8 mouse cellular contexts compared by ENCODE assay signal in the genomic region with DNA sequence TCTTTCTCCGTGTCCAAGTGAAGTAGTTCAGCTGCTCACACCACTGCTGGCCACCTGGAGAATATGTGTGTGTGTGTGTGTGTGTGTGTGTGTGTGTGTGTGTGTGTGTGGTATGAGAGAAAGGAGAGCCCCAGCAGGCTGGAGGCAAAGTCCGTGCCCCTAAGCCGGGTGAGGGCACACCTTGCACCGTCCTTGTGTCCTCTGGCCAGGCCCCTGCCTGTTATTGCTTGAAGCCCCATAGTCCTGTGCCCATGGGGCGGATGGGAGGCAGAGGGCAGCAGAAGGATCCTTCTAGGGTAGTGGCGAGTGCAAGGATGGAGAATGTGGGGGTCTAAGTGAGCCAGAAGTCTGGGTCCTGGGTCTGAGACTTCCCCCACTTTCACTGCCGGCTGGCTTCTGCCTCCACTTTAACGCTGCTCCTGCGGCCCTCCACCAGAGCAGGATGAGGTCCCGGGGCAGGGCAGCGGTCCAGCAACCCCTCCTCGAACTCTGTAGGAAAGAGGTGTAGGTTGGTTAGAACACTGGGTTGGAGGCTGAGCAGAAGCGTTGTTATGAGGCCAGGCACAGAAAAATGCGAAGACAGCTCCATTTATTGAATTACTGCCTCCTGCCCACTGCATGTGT. TPM values are rescaled to one million over a fixed set of nuclear protein-coding genes. Genes with fewer than 3 reads are reported as not detected.
DNase-seq lines count a peak whose midpoint lies in the region; ATAC-seq and TF ChIP-seq lines count a peak whose summit lies in the region.

No protein-coding gene starts in this region.

- peak overlapping the region; percentile 88 for H3K4me2 ChIP-seq in lung, embryonic 14.5 days
- peak overlapping the region; percentile 55 for H3K4me2 ChIP-seq in intestine, embryonic 16.5 days (ENCODE audit: low read depth, low read length)
- peak overlapping the region; percentile 81 for H3K4me2 ChIP-seq in lung, embryonic 15.5 days

- DNase-seq in lung, embryonic 14.5 days: no peak
- no peak for DNase-seq in lung, postnatal 36 days
- DNase-seq in forebrain, embryonic 10.5 days (ENCODE audit: extremely low spot score, low spot score): no peak
- DNase-seq in ovary, postnatal 14 days (ENCODE audit: low spot score): no peak
- no peak for DNase-seq in layer of hippocampus, postnatal 14 days (ENCODE audit: low spot score in 2 of 2)

- H3K27ac ChIP-seq in lung, embryonic 14.5 days (ENCODE audit: low read depth): peak overlapping the region; percentile 91
- H3K27ac ChIP-seq in forebrain, embryonic 10.5 days: peak overlapping the region; percentile 4; the same call in 1 of the 2 replicates
- H3K27ac ChIP-seq in intestine, embryonic 16.5 days (ENCODE audit: low read length): peak overlapping the region; percentile 83
- peak overlapping the region; percentile 92 for H3K27ac ChIP-seq in lung, embryonic 15.5 days

- no peak for TF ChIP-seq CTCF in lung, embryonic 14.5 days (IDR thresholded peaks at IDR 0.05; ENCODE audit: low read depth)

- H3K27me3 ChIP-seq in lung, embryonic 14.5 days (ENCODE audit: insufficient read depth, low read length): no peaks in the 10 kb centered on the region
- peaks cover 92% of the 10 kb centered on the region for H3K27me3 ChIP-seq in forebrain, embryonic 10.5 days (ENCODE audit: poor library complexity, severe bottlenecking)
- H3K27me3 ChIP-seq in intestine, embryonic 16.5 days (replicated peaks; ENCODE audit: control insufficient read depth, insufficient read depth, low read length): no peaks in the 10 kb centered on the region
- H3K27me3 ChIP-seq in lung, embryonic 15.5 days: no peaks in the 10 kb centered on the region

- 13% methylated on average over 14 of the region's 14 CpGs for WGBS in lung, embryonic 14.5 days
- 14% methylated on average over 14 of the region's 14 CpGs for WGBS in forebrain, embryonic 10.5 days
- 21% methylated on average over 14 of the region's 14 CpGs for WGBS in intestine, embryonic 16.5 days
- WGBS in lung, embryonic 15.5 days: 17% methylated on average over 13 of the region's 14 CpGs

- peak overlapping the region; percentile 27 for H3K4me3 ChIP-seq in lung, embryonic 14.5 days (ENCODE audit: low read depth, low read length)
- peak overlapping the region; percentile 38 for H3K4me3 ChIP-seq in forebrain, embryonic 10.5 days
- H3K4me3 ChIP-seq in intestine, embryonic 16.5 days (ENCODE audit: low read length): peak overlapping the region; percentile 36
- H3K4me3 ChIP-seq in lung, embryonic 15.5 days: peak overlapping the region; percentile 27

- no peaks in the 10 kb centered on the region for H3K9me3 ChIP-seq in lung, embryonic 14.5 days (ENCODE audit: low read depth, low read length)
- H3K9me3 ChIP-seq in forebrain, embryonic 10.5 days: no peaks in the 10 kb centered on the region
- no peaks in the 10 kb centered on the region for H3K9me3 ChIP-seq in intestine, embryonic 16.5 days (ENCODE audit: control insufficient read depth, low read length)
- no peaks in the 10 kb centered on the region for H3K9me3 ChIP-seq in lung, embryonic 15.5 days

- H3K36me3 ChIP-seq in lung, embryonic 14.5 days (ENCODE audit: insufficient read depth): peaks cover 54% of the 10 kb centered on the region
- H3K36me3 ChIP-seq in forebrain, embryonic 10.5 days (replicated peaks): peaks cover 28% of the 10 kb centered on the region
- H3K36me3 ChIP-seq in intestine, embryonic 16.5 days (ENCODE audit: control insufficient read depth, insufficient read depth, low read length): peaks cover 6% of the 10 kb centered on the region; the same call in 1 of the 2 replicates
- H3K36me3 ChIP-seq in lung, embryonic 15.5 days: peaks cover 52% of the 10 kb centered on the region

- peak overlapping the region; percentile 46 for H3K9ac ChIP-seq in lung, embryonic 14.5 days
- H3K9ac ChIP-seq in intestine, embryonic 16.5 days (ENCODE audit: low read depth, low read length): peak overlapping the region; percentile 59
- H3K9ac ChIP-seq in lung, embryonic 15.5 days: peak overlapping the region; percentile 30

- H3K4me1 ChIP-seq in lung, embryonic 14.5 days (ENCODE audit: insufficient read depth): peaks cover 31% of the 10 kb centered on the region
- peaks cover 70% of the 10 kb centered on the region for H3K4me1 ChIP-seq in forebrain, embryonic 10.5 days
- H3K4me1 ChIP-seq in intestine, embryonic 16.5 days (ENCODE audit: control insufficient read depth, insufficient read depth, low read length): peaks cover 65% of the 10 kb centered on the region
- peaks cover 62% of the 10 kb centered on the region for H3K4me1 ChIP-seq in lung, embryonic 15.5 days

- no peak for ATAC-seq in lung, embryonic 14.5 days (ENCODE audit: insufficient read depth)
- ATAC-seq in intestine, embryonic 16.5 days: peak; percentile 24
- ATAC-seq in lung, embryonic 15.5 days (ENCODE audit: borderline replicate concordance, extremely low read depth, low FRiP score, low TSS enrichment): no peak
- no peak for ATAC-seq in frontal cortex, adult (ENCODE audit: low TSS enrichment)

RNA-seq across cellular contexts. Expression of gene Nemp1, which starts 5.3 kb away (rescaled TPM):
- 11.2 and 13.2 TPM in 2 replicates for polyA plus RNA-seq in lung, embryonic 14.5 days (2014; fragmentation: Nextera tagmentation; extraction: Ambion mirVana)
- 9.9 and 10.0 TPM in 2 replicates for polyA plus RNA-seq in forebrain, embryonic 10.5 days (2016; fragmentation: Nextera tagmentation; extraction: Ambion mirVana)
- 4.8 and 5.9 TPM in 2 replicates for polyA plus RNA-seq in intestine, embryonic 16.5 days (2015; fragmentation: Nextera tagmentation; extraction: Ambion mirVana)
- polyA plus RNA-seq in lung, embryonic 15.5 days (2015; fragmentation: Nextera tagmentation; extraction: Ambion mirVana): 11.8 TPM in 2 replicates
- total RNA-seq in layer of hippocampus, postnatal 14 days (2021): 1 to 10 TPM; 3.5 to 5.7 TPM

RNA-seq across cellular contexts. Expression of gene Nab2, which starts 7.0 kb away (rescaled TPM):
- polyA plus RNA-seq in lung, embryonic 14.5 days (2014; fragmentation: Nextera tagmentation; extraction: Ambion mirVana): 11.6 and 13.5 TPM in 2 replicates
- 5.6 and 6.2 TPM in 2 replicates for polyA plus RNA-seq in forebrain, embryonic 10.5 days (2016; fragmentation: Nextera tagmentation; extraction: Ambion mirVana)
- polyA plus RNA-seq in intestine, embryonic 16.5 days (2015; fragmentation: Nextera tagmentation; extraction: Ambion mirVana): 7.5 and 8.4 TPM in 2 replicates
- polyA plus RNA-seq in lung, embryonic 15.5 days (2015; fragmentation: Nextera tagmentation; extraction: Ambion mirVana): 14.2 and 15.4 TPM in 2 replicates
- total RNA-seq in layer of hippocampus, postnatal 14 days (2021): 10 to 100 TPM; 33.3 to 36.9 TPM

RNA-seq across cellular contexts. Expression of gene Stat6, which starts 18.6 kb away (rescaled TPM):
- polyA plus RNA-seq in lung, embryonic 14.5 days (2014; fragmentation: Nextera tagmentation; extraction: Ambion mirVana): 27.8 and 28.1 TPM in 2 replicates
- polyA plus RNA-seq in forebrain, embryonic 10.5 days (2016; fragmentation: Nextera tagmentation; extraction: Ambion mirVana): 7.3 and 7.7 TPM in 2 replicates
- polyA plus RNA-seq in intestine, embryonic 16.5 days (2015; fragmentation: Nextera tagmentation; extraction: Ambion mirVana): 46.8 and 49.3 TPM in 2 replicates
- 33.1 and 37.6 TPM in 2 replicates for polyA plus RNA-seq in lung, embryonic 15.5 days (2015; fragmentation: Nextera tagmentation; extraction: Ambion mirVana)
- 1 to 10 TPM; 6.1 to 6.2 TPM for total RNA-seq in layer of hippocampus, postnatal 14 days (2021)

RNA-seq across cellular contexts. Expression of gene Lrp1, which starts 40.5 kb away (rescaled TPM):
- polyA plus RNA-seq in lung, embryonic 14.5 days (2014; fragmentation: Nextera tagmentation; extraction: Ambion mirVana): 68.7 and 73.0 TPM in 2 replicates
- 66.5 and 67.4 TPM in 2 replicates for polyA plus RNA-seq in forebrain, embryonic 10.5 days (2016; fragmentation: Nextera tagmentation; extraction: Ambion mirVana)
- polyA plus RNA-seq in intestine, embryonic 16.5 days (2015; fragmentation: Nextera tagmentation; extraction: Ambion mirVana): 64.6 and 67.0 TPM in 2 replicates
- polyA plus RNA-seq in lung, embryonic 15.5 days (2015; fragmentation: Nextera tagmentation; extraction: Ambion mirVana): 72.6 and 73.6 TPM in 2 replicates
- 100 to 1,000 TPM; 287 to 301 TPM for total RNA-seq in layer of hippocampus, postnatal 14 days (2021)

RNA-seq across cellular contexts. Expression of gene Myo1a, which starts 43.6 kb away (rescaled TPM):
- 0.23 and 0.28 TPM in 2 replicates for polyA plus RNA-seq in lung, embryonic 14.5 days (2014; fragmentation: Nextera tagmentation; extraction: Ambion mirVana)
- polyA plus RNA-seq in forebrain, embryonic 10.5 days (2016; fragmentation: Nextera tagmentation; extraction: Ambion mirVana): 0.40 and 0.44 TPM in 2 replicates
- polyA plus RNA-seq in intestine, embryonic 16.5 days (2015; fragmentation: Nextera tagmentation; extraction: Ambion mirVana): 53.8 and 61.2 TPM in 2 replicates
- polyA plus RNA-seq in lung, embryonic 15.5 days (2015; fragmentation: Nextera tagmentation; extraction: Ambion mirVana): 0.20 and 0.34 TPM in 2 replicates
- under 1 TPM; 0.48 to 0.76 TPM for total RNA-seq in layer of hippocampus, postnatal 14 days (2021)

Comparison
In these comparisons a context has a peak if more than half of its experiments do, and no peak if none do; other contexts are left out.
1. H3K27ac ChIP-seq: peak in every context shown above with its lines; median percentile 92 in lung, embryonic 15.5 days; 91 in lung, embryonic 14.5 days; 83 in intestine, embryonic 16.5 days; 4 in forebrain, embryonic 10.5 days.